Mouse (Mus musculus) urinary bladder, postnatal 10 days (tissue): ENCODE data around the gene Grid2.
"Not testable (repeated sequence)": the region's sequence is repeated elsewhere in the genome, so short reads cannot be mapped to it uniquely, and the experiment has no call there.

Source experiments
- DNase-seq: peaks from one replicate; pipeline ENCODE4 v3.0.0; 2022; ENCODE audit warnings: low spot score

Gene Grid2

GRCm38 (mm10) chr6:63255826-63256555, at the start of gene Grid2:
Gene Grid2 (plus strand): TSS chr6:63255876.
- DNase-seq, result no peak

DNA sequence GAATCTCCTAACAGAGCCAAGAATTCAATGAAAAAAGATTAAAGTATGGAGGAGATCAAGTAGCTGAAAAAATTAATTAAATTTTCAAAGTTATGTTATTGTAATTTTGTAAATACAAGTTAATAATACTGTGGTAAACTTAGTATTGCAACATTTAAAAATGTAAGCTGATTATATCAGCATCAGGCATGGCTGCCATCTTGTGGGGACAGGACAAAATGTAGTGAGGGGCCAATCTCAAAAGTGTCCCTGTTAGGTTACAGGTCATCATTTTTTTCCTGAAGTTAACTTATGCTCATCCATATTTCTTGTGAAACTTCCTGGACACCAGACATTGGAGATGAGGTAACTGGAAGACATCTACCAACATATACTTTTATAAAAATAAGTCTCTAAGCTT, 4.9 kb upstream of the Grid2 start:
- no peak for DNase-seq

- DNase-seq, result no peak
These were observed 1.1 kb downstream of the Grid2 start for GRCm38 (mm10) chr6:63256556-63257405.

DNA sequence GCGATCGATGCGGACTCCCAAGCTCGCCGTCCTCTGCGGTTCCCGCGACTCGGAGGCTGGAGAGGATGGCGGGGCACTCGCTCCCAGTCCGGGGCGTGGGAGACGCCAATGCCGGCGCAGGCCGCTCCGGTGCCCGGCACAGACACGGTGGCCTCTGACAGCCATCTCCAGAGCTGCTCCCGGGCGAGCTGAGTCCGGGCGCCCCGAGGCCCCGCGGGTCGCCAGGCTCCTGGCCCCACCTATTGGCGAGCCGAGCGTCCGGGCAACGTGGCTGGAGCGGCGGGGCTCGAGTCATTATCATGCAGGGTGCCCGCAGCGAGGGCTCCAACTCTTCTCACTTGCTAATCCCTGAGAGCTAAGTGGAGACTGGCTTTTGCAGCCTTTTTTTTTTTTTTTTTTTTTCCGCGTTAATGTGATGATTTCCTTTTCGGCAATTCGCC, 1.8 kb downstream of the Grid2 start:
- DNase-seq, result no peak

DNA sequence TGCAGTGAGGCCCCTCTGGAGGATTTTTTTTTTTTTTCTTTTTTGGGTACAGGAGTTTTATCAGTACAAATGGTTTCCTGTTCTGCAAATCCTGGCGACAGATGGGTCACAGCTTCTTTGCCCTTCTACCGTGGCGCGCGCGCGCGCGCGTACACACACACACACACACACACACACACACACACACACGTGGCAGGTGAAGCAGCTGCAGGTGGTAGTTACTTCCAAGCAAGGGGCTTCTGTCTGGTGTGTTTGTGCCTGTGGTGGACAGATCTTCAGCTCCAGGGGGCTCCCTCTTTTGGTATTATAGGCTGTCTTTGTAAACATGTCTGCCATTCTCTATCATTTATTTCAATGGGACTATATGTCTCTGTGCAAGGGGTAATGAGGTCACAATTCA, 2.2 kb downstream of the Grid2 start:
- no peak for DNase-seq

DNA sequence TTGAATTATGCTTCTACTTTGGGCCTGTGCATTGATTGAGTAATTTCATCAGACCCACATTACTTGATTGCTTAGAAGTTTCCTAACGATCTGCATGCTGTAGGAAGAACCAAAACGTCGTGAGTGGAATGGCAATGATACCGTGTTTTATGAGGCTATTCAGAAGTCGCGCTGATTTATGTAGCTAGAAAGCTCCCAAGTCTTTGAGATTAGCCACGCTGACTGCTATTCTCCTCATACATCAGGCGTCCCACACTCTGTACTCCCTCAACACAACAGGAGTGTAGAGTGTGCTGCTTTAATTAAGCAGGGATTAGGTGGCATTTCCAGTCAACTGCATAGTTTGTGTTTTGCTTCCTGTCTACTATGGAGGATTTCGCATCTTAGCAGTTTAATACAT, 4.1 kb downstream of the Grid2 start:
- no peak for DNase-seq

GRCm38 (mm10) chr6:63284419-63284818, 28.7 kb downstream of the Grid2 start:
- no peak for DNase-seq

- no peak for DNase-seq
These were observed 86.8 kb downstream of the Grid2 start for GRCm38 (mm10) chr6:63342438-63343004.

GRCm38 (mm10) chr6:63347015-63347414, 91.3 kb downstream of the Grid2 start:
- DNase-seq, result no peak

DNA sequence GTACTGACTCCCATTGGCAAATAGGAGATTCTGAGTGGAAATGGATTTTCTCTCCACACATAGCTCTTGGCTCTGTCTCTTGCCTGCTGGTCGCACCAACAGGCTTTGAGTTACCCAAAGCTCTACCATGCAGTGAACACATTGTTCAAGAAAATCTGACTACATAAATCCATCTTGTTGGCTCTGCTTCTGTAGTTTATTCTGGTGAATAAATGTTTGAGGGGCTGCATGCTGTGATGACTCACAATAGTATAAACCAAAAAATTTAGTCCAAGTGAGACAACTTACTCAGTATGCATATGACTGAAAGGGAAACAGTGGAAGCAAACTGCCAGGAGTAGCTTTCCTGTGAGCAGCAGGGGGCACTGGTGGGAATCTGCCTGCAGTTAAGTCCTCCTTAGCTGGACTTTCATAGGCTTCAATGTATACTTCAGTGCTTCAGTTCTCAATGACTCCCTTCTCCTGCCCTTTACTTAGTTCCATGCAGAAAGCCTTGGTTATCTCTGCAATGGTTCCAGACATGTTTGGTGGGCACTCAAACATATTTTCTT, 125.5 kb downstream of the Grid2 start:
- no peak for DNase-seq

DNA sequence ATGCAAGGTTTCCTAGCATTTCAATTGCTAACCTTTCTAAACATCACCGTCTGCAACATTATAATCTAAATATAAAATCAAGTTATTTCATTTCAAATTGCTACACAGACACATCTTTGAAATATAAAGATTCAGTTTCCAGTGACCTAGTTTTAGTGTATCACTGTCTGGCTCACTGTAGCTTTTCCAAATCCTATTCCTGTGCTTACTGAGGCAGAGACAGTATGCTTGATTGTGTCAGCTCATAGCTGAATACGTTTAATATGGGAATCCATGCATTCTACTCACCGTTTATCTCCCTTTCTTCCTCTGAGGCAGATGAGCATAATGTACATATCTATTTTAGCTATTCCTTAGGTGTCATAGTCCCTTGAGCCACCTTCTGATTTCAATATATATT, 146.0 kb downstream of the Grid2 start:
- no peak for DNase-seq

DNA sequence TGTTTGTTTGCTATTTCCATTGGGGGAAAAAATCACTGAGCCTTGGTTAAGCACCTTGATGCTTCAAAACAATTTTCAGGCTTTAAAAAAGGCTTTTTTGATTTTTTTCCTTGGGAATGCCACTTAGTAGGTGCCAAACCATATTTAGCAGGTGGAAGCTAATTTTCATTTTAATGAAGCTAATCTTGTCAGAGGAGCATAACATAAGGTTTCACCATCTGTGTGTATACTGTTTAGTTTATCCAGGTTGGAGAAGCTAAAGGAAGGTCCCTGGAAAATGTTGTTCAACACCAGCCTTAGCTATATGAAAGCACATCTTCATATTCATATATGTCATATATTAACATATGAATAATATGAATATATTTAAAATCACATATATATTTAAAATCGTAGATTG, 161.9 kb downstream of the Grid2 start:
- no peak for DNase-seq

GRCm38 (mm10) chr6:63432751-63433150, 177.1 kb downstream of the Grid2 start:
- no peak for DNase-seq

GRCm38 (mm10) chr6:63448175-63448574, 192.5 kb downstream of the Grid2 start:
- no peak for DNase-seq

GRCm38 (mm10) chr6:63482141-63482540, 226.5 kb downstream of the Grid2 start:
- no peak for DNase-seq

DNA sequence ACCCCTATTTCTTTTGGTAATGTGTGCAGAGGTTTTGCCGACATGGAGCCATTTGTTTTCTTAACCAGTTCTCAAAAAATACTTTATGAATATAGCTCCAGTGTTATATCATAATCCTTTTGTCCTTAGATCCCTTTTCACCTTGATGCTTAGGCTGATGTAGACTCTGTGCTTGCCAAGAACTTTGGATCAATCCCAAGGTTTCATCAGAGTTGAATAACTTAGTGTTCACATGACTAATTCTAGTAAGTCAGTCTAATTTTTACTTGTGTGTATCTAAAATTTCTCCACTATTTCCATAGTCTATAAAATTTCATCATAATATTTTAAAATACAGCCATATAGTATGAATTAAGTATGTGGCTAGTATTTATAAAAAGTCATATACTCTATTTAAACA, 259.3 kb downstream of the Grid2 start:
- no peak for DNase-seq

- no peak for DNase-seq
These were observed 260.3 kb downstream of the Grid2 start for GRCm38 (mm10) chr6:63515957-63516356.

DNA sequence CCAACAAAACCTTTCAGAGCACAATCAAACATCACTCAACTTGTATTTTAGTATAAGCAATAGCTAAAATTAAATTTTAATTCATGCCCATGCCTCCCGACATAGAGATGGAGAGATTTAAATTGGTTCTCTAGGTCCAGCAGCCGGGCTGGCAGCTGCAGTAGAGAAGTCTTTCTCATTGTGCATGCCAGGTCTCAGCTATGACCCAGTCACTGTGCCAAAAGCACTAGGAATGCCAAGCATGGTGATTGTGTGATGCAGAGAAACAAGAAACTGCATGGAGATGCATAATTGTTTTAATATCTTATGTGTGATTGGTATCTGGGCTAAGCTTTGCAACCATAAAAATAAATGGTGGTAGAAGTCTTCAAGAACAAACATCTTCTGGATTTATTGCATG, 276.1 kb downstream of the Grid2 start:
- DNase-seq, result no peak

DNA sequence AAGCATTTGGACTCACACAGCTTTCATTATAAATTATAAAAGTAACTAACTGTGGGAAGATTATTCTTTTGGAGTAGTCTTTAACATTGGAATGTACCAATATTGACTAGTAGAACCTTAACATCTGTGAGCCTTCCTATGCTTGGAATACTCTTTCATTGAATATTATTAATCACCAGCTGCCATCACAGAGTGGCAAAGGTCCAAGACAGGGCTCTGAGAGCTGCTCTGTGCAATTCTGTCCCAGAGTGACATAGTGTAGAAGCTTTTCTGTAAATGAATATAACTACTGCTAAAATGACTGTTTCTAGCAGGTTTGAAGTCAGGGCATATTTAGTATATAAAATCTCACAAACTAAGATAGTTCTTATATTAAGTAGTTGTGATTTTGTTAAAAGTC, 277.2 kb downstream of the Grid2 start:
- DNase-seq, result no peak

- DNase-seq, result no peak
These were observed 292.1 kb downstream of the Grid2 start for GRCm38 (mm10) chr6:63547741-63548140.

- DNase-seq, result not testable (repeated sequence)
These were observed 313.1 kb downstream of the Grid2 start for GRCm38 (mm10) chr6:63568741-63569140.

DNA sequence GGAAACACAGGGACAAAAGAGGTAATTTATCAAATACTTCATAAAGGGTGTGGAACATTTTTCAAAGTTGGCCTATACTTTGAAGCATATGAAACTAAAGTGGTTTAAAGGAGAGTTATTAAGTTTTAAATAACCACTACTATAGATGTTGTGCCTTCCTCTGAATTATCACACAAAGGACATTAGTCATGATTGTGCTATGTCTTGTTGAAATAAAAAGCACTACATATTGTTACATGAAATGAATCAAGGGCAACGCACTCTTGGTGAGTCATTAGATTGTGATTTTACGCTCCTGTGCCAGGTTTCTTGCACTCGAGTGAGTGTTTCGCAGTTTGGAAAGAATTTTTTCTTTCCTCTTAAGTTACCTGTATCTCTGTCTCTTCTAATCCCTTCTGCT, 335.0 kb downstream of the Grid2 start:
- DNase-seq, result no peak

GRCm38 (mm10) chr6:63609570-63609969, 353.9 kb downstream of the Grid2 start:
- DNase-seq, result no peak
